Mouse (Mus musculus): ENCODE data around the gene Dock1.

GRCm38 (mm10) chr7:134765130-134765529 lies 94.7 kb downstream of the Dock1 start:
- no peak for TF ChIP-seq NANOG (IDR thresholded peaks at IDR 0.05; ENCODE audit: borderline replicate concordance, low read length)
- TF ChIP-seq CTCF (conservative IDR thresholded peaks at IDR 0.05; ENCODE audit: low read length): no peak

Measured in E14TG2a.4 (cell line).